Mouse (Mus musculus) erythroblast, embryonic 14.5 days (primary cell): Measurements from ENCODE around the gene Lrrc4. TPM values are rescaled to one million over a fixed set of nuclear protein-coding genes. Genes with fewer than 3 reads are reported as not detected.

Source experiments
- H3K27me3 ChIP-seq: 2 replicates; pipeline ENCODE4 v1.6.1; 2012; ENCODE audit warnings: inconsistent platforms; ENCODE audit not compliant: control insufficient read depth
- H3K36me3 ChIP-seq: 2 replicates; pipeline ENCODE4 v1.6.1; 2012; ENCODE audit warnings: mild to moderate bottlenecking, inconsistent platforms; ENCODE audit not compliant: control insufficient read depth
- H3K4me1 ChIP-seq: 2 replicates; pipeline ENCODE4 v1.6.1; 2012; ENCODE audit warnings: inconsistent platforms; ENCODE audit not compliant: control insufficient read depth
- H3K4me3 ChIP-seq: replicated peaks from 2 replicates; pipeline ENCODE3; 2012; ENCODE audit warnings: moderate library complexity, mild to moderate bottlenecking, inconsistent platforms
- H3K9me3 ChIP-seq: 2 replicates; pipeline ENCODE4 v1.6.1; 2012; ENCODE audit warnings: low read length, inconsistent platforms, mixed read lengths; ENCODE audit not compliant: control insufficient read depth
- GATA1 ChIP-seq: IDR thresholded peaks from 2 replicates; pipeline ENCODE4 v1.6.1; 2012; ENCODE audit warnings: low read length, inconsistent platforms, mixed read lengths
- TAL1 ChIP-seq: IDR thresholded peaks from 3 replicates; pipeline ENCODE4 v1.6.1; 2012; ENCODE audit warnings: low read length, inconsistent platforms, mixed read lengths
- polyA plus RNA-seq: library from polyadenylated mRNA; stranded (reverse); fragments of >175 nt; gene quantifications from 2 replicates; pipeline ENCODE4 v1.2.3, GENCODE M21; 2012

Lrrc4 gene
- polyA plus RNA-seq, 1 experiment, result not detected

GRCm38 (mm10) chr6:28672388-28672787 is 159.2 kb downstream of the Lrrc4 start:
- Histone ChIP-seq H3K36me3 (peaks cover 14% of the 10 kb centered on the region), H3K9me3 (no peaks in the 10 kb centered on the region), H3K4me3 (no peak overlapping the region), H3K27me3 (no peaks in the 10 kb centered on the region), H3K4me1 (no peaks in the 10 kb centered on the region)
- TF ChIP-seq TAL1 (no peak), GATA1 (no peak)

- Histone ChIP-seq H3K27me3 (no peaks in the 10 kb centered on the region), H3K4me1 (no peaks in the 10 kb centered on the region), H3K9me3 (no peaks in the 10 kb centered on the region), H3K4me3 (no peak overlapping the region), H3K36me3 (peaks cover 14% of the 10 kb centered on the region)
- TF ChIP-seq TAL1, result no peak
- no peak for TF ChIP-seq GATA1
These were observed 162.3 kb downstream of the Lrrc4 start for GRCm38 (mm10) chr6:28669251-28669650.

- no peaks in the 10 kb centered on the region for H3K27me3 ChIP-seq
- H3K4me1 ChIP-seq, result no peaks in the 10 kb centered on the region
- TF ChIP-seq GATA1 (no peak), TAL1 (no peak)
- H3K36me3 ChIP-seq, result peaks cover 14% of the 10 kb centered on the region
- no peak overlapping the region for H3K4me3 ChIP-seq
- H3K9me3 ChIP-seq, result no peaks in the 10 kb centered on the region
These were observed 164.0 kb downstream of the Lrrc4 start for GRCm38 (mm10) chr6:28667586-28667985.

GRCm38 (mm10) chr6:28664716-28665115 is 166.8 kb downstream of the Lrrc4 start:
- H3K4me1 ChIP-seq, result no peaks in the 10 kb centered on the region
- H3K9me3 ChIP-seq, result no peaks in the 10 kb centered on the region
- no peaks in the 10 kb centered on the region for H3K27me3 ChIP-seq
- no peak overlapping the region for H3K4me3 ChIP-seq
- peaks cover 9% of the 10 kb centered on the region for H3K36me3 ChIP-seq
- no peak for TF ChIP-seq GATA1
- TF ChIP-seq TAL1, result no peak

- H3K9me3 ChIP-seq, result no peaks in the 10 kb centered on the region
- H3K27me3 ChIP-seq, result no peaks in the 10 kb centered on the region
- TF ChIP-seq TAL1 (no peak), GATA1 (no peak)
- H3K36me3 ChIP-seq, result peaks cover 3% of the 10 kb centered on the region
- no peaks in the 10 kb centered on the region for H3K4me1 ChIP-seq
- no peak overlapping the region for H3K4me3 ChIP-seq
These were observed 167.9 kb downstream of the Lrrc4 start for GRCm38 (mm10) chr6:28663670-28664069.

- TF ChIP-seq TAL1 (no peak), GATA1 (no peak)
- no peaks in the 10 kb centered on the region for H3K27me3 ChIP-seq
- H3K4me1 ChIP-seq, result no peaks in the 10 kb centered on the region
- no peaks in the 10 kb centered on the region for H3K36me3 ChIP-seq
- no peak overlapping the region for H3K4me3 ChIP-seq
- H3K9me3 ChIP-seq, result no peaks in the 10 kb centered on the region
These were observed 168.5 kb downstream of the Lrrc4 start for GRCm38 (mm10) chr6:28663004-28663403.

GRCm38 (mm10) chr6:28656511-28656910 is 175.0 kb downstream of the Lrrc4 start:
- Histone ChIP-seq H3K4me3 (no peak overlapping the region), H3K27me3 (no peaks in the 10 kb centered on the region), H3K9me3 (no peaks in the 10 kb centered on the region), H3K4me1 (no peaks in the 10 kb centered on the region), H3K36me3 (peaks cover 3% of the 10 kb centered on the region)
- TF ChIP-seq TAL1, result no peak
- no peak for TF ChIP-seq GATA1

GRCm38 (mm10) chr6:28645231-28645630 is 186.3 kb downstream of the Lrrc4 start:
- H3K9me3 ChIP-seq, result no peaks in the 10 kb centered on the region
- H3K4me3 ChIP-seq, result no peak overlapping the region
- TF ChIP-seq TAL1, result no peak
- no peak for TF ChIP-seq GATA1
- no peaks in the 10 kb centered on the region for H3K27me3 ChIP-seq
- H3K4me1 ChIP-seq, result no peaks in the 10 kb centered on the region; the same call in 1 of the 2 replicates
- no peaks in the 10 kb centered on the region for H3K36me3 ChIP-seq

GRCm38 (mm10) chr6:28642909-28643308 is 188.6 kb downstream of the Lrrc4 start:
- Histone ChIP-seq H3K4me1 (no peaks in the 10 kb centered on the region; the same call in 1 of the 2 replicates), H3K36me3 (no peaks in the 10 kb centered on the region), H3K27me3 (no peaks in the 10 kb centered on the region), H3K4me3 (no peak overlapping the region), H3K9me3 (no peaks in the 10 kb centered on the region)
- TF ChIP-seq GATA1, result no peak
- no peak for TF ChIP-seq TAL1

GRCm38 (mm10) chr6:28640088-28640487 is 191.5 kb downstream of the Lrrc4 start:
- Histone ChIP-seq H3K36me3 (no peaks in the 10 kb centered on the region), H3K4me1 (peaks cover 21% of the 10 kb centered on the region), H3K27me3 (no peaks in the 10 kb centered on the region), H3K4me3 (no peak overlapping the region), H3K9me3 (no peaks in the 10 kb centered on the region)
- no peak for TF ChIP-seq GATA1
- no peak for TF ChIP-seq TAL1
